Mouse (Mus musculus) Patski (cell line): Measurements from ENCODE around the gene Fam114a1. TPM values are rescaled to one million over a fixed set of nuclear protein-coding genes. Genes with fewer than 3 reads are reported as not detected.

ENCODE experiments used
- ATAC-seq: fragments of 100-300 bp; one replicate; pipeline ENCODE4 v1.8.0; 2021
- CTCF ChIA-PET: fragments of 350-600 bp; sonication (Branson Sonifier 250); formaldehyde crosslinking; loops from one replicate; lab custom pipeline; 2022; ENCODE audit warnings: inconsistent platforms; lab: Charles Lee
- POLR2A ChIA-PET: fragments of 350-600 bp; sonication (Branson Sonifier 250); formaldehyde crosslinking; loops from one replicate; lab custom pipeline; 2022; ENCODE audit warnings: antibody characterized with exemption, inconsistent platforms; lab: Charles Lee
- DNase-seq: peaks from one replicate; pipeline ENCODE4 v3.0.0-alpha.2; 2011; ENCODE audit warnings: low read depth, low spot score
- H3K27me3 ChIP-seq: fragments of 371-371 bp; one replicate; pipeline ENCODE4 v1.5.1; 2021
- CTCF ChIP-seq: fragments of 100-300 bp; IDR thresholded peaks from one replicate; pipeline ENCODE4 v1.5.1; 2021
- in situ Hi-C: fragments of 300-500 bp; cut with MboI; formaldehyde crosslinking; loops from 3 replicates; pipeline ENCODE4 v1.11.1; 2018; ENCODE audit warnings: low pct_unique_long_range_greater_than_20kb, mixed read lengths
- polyA plus RNA-seq: library from polyadenylated mRNA; unstranded; gene quantifications from one replicate; pipeline ENCODE4 v1.2.3, GENCODE M21; 2021

Fam114a1 gene
- polyA plus RNA-seq, 1 experiment from 2014 or later, result 29.7 TPM

DNA sequence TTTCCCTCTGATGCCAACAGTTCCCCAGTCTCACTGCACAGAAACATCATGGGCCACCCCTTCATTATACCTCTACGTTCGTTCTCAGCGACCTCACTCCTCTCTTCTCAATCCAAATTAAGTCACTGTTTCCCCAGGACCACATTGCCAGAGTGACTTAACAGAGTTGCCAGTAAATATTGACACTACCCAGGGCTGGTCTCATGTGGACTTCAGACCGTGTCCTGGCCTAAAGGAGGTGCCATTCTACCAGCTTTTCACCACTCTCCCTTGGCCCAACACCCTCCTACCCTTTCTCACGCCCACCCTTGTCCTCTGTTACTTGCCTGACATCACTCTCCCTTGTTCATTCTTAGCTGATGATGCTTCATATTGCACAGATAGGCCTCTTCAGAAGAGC is 6.6 kb upstream of the Fam114a1 start:
- in situ Hi-C loops, result loop anchor here (10.0 kb wide), 1 partner anchor 458 kb away; no protein-coding TSS in a partner anchor
- no peaks in the 10 kb centered on the region for H3K27me3 ChIP-seq
- DNase-seq, result no peak
- CTCF ChIA-PET, result interaction anchor here (1.0 to 2.6 kb wide), 3 partner anchors 14 to 79 kb away, joined by 4 to 9 read pairs (median 5); no protein-coding TSS in a partner anchor
- TF ChIP-seq CTCF, result no peak
- POLR2A ChIA-PET, result no interaction called here
- ATAC-seq, result no peak

DNA sequence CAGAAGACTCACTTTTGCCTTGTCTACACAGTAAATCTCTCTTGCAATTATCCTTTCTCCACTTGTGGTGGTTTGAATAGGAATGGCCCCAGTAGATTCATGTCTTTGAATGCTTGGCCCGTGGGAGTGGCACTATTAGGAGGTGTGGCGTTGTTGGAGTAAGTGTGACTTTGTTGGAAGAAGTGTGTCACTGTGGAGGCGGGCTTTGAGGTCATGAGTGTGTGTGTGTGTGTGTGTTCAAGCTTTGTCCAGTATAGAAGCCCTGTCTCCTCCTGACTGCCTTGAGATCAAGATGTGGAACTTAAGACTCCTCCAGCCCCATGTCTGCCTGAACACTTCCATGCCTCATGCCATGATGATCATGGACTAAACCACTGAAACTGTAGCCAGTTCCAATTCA is 6.1 kb upstream of the Fam114a1 start:
- H3K27me3 ChIP-seq, result no peaks in the 10 kb centered on the region
- no peak for TF ChIP-seq CTCF
- ATAC-seq (no peak), DNase-seq (no peak)
- POLR2A ChIA-PET, result no interaction called here
- CTCF ChIA-PET, result interaction anchor here (1.0 to 2.6 kb wide), 4 partner anchors 14 to 86 kb away, joined by 3 to 9 read pairs (median 4); no protein-coding TSS in a partner anchor
- in situ Hi-C loops, result loop anchor here (10.0 kb wide), 1 partner anchor 459 kb away; no protein-coding TSS in a partner anchor

DNA sequence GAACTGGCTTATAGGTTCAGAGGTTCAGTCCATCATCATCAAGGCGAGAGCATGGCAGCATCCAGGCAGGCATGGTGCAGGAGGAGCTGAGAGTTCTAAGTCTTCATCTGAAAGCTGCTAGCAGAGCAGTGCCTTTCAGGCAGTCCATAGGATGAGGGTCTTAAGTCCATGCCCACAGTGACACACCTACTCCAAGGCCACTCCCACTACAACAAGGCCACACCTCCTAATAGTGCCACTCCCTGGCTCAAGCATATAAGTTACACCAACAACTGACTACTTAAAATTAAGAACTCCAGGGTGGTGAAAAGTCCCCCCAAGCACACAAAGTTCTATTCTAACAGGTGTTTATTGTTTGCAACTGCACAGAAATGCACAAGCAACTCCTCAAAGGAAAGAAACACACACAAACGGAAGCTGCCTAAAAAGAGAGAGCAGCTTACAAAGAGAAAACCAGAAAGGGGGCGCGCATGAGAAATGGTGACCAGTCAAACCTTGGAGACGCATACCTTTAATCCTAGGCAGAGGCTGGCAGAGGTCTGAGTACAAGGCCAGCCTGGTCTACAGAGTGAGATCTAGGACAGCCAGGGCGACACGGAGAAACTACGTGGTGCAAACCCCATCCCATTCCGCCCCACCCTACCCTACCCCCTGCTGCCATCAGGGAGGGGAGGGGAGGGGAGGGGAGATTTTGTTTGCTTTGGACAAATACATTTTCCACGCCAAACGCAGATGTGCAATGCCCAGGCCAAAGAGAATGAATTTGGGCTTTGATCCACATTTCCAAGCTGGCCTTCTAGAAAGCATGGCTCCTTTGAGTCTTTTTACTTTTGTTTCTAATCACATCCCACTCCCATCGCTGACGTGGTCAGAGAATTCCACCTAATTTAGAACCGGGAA is 660 bp upstream of the Fam114a1 start:
- ChIA-PET POLR2A (no interaction called here), CTCF (interaction anchor here (1.0 kb wide), 1 partner anchor 15 kb away, joined by 3 read pairs; no protein-coding TSS in a partner anchor)
- in situ Hi-C loops, result loop anchor here (10.0 kb wide), 1 partner anchor 464 kb away; no protein-coding TSS in a partner anchor
- DNase-seq (no peak), ATAC-seq (peak; percentile 34)
- no peak for TF ChIP-seq CTCF
- no peaks in the 10 kb centered on the region for H3K27me3 ChIP-seq

DNA sequence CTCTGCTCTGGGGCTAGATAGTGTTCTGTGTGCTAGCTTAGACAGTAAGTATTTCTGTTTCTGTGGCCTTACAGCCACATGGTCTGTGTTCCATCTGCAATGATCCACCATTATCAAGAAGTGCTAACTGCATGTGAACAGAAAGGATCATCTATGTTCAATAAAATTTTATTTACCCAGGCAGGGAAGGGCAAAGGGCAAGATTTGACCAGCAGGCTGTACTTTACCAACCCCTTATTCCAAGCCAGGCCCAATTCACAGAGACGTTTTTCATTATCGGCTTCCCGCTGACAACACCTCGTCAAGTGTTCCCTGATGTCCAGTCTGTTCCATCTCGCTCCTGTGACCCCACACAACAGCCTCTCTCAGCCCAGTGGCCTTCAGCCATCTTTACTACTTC is 5.2 kb downstream of the Fam114a1 start:
- ATAC-seq (no peak), DNase-seq (no peak)
- TF ChIP-seq CTCF, result no peak
- in situ Hi-C loops, result no loop called here
- H3K27me3 ChIP-seq, result no peaks in the 10 kb centered on the region
- CTCF ChIA-PET, result interaction anchor here (1.5 kb wide), 1 partner anchor 10 kb away, joined by 4 read pairs; no protein-coding TSS in a partner anchor
- POLR2A ChIA-PET, result no interaction called here

DNA sequence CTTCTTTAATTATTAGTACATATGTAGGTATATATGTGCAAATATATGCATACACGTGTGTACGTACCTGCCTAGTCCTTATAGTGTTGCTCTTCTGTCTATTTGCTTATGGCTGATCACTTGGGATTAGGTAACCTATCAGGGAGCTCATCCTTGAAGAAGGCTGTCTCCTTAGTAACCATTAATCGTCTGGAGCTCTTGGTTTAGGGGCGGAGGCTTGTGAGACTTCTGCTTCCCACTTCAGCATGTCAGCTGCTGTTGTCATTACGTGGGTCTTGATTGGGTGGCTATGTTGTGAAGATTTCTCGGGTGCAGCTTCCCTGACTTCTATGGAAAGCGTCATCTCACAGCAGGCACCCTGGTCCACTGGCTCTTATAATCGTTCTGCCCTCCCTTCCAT is 7.3 kb downstream of the Fam114a1 start:
- ATAC-seq (no peak), DNase-seq (no peak)
- ChIA-PET POLR2A (no interaction called here), CTCF (interaction anchor here (1.0 to 1.8 kb wide), 3 partner anchors 10 to 29 kb away, joined by 3 to 9 read pairs (median 6); no protein-coding TSS in a partner anchor)
- H3K27me3 ChIP-seq, result no peaks in the 10 kb centered on the region
- in situ Hi-C loops, result no loop called here
- TF ChIP-seq CTCF, result no peak

DNA sequence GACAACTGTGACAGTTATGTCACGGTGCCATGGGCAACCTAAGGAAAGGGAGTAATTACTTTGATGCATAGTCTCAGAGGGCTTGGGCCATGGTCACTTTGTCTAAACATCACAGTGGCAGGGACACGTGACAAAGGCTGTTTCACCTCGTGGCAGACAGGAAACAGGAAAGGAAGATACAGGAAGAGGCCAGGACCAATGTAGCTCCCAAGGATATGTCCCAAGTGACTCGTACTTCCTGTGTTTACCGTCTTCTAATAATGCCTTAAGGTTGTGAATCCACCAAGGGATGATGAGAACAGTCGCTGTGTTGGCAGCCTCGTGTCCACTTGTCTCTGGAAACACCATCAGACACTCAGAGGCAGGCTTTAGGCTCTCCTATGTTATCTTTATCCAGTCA is 16.1 kb downstream of the Fam114a1 start:
- no peaks in the 10 kb centered on the region for H3K27me3 ChIP-seq
- ChIA-PET POLR2A (interaction anchor here (0.8 kb wide), 1 partner anchor 162 kb away, joined by 3 read pairs; no protein-coding TSS in a partner anchor), CTCF (interaction anchor here (1.0 kb wide), 1 partner anchor 15 kb away, joined by 3 read pairs; no protein-coding TSS in a partner anchor)
- ATAC-seq (no peak), DNase-seq (no peak)
- no peak for TF ChIP-seq CTCF
- in situ Hi-C loops, result no loop called here

DNA sequence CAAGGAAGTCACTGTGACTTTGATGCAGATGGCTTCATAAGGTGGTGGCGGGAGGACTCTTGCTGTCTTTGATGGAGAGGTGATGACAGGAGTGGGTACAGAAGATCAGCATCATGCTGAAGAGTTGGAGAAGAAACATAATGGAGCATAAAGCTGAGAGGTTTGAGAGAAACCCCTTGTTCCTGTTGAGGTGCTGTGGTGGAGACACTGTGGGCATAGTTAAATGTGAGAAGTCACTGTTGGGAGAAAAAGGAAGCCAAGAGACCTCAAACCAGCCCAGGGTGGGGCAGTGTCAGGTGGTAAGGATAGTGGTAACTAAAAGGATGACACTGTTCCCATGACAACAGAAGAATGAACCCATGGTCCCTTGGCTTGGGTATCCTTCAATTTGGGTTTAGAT is 20.1 kb downstream of the Fam114a1 start:
- ATAC-seq (no peak), DNase-seq (no peak)
- no peak for TF ChIP-seq CTCF
- CTCF ChIA-PET, result interaction anchor here (1.3 to 2.2 kb wide), 3 partner anchors 11 to 29 kb away, joined by 3 to 9 read pairs (median 3); no protein-coding TSS in a partner anchor
- POLR2A ChIA-PET, result no interaction called here
- in situ Hi-C loops, result no loop called here
- no peaks in the 10 kb centered on the region for H3K27me3 ChIP-seq

DNA sequence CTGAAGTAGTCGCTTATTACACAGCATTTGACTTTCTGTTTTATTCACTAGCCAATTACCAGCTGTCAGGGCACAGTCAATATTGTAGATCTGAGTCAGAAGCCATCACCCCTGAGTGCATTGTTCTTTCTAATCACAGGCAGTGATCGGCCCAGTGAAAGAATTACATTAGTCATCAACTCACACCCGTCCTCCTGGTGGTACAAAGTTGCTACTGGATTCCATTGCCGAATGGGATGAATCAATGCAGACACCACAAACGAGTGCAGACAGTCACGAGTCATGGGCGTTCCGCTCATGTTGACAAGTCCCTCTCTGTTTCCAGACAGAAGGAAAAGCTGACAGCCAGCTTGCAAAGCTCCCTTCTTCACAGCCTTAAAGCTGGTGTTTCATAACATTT is 22.7 kb downstream of the Fam114a1 start:
- ChIA-PET POLR2A (interaction anchor here (0.7 kb wide), 1 partner anchor 680 kb away, joined by 3 read pairs; no protein-coding TSS in a partner anchor), CTCF (interaction anchor here (0.9 to 1.9 kb wide), 3 partner anchors 10 to 32 kb away, joined by 3 read pairs; partner anchors contain the start of gene Tlr6)
- ATAC-seq (peak; percentile 69), DNase-seq (peak; percentile 76)
- in situ Hi-C loops, result no loop called here
- no peaks in the 10 kb centered on the region for H3K27me3 ChIP-seq
- peak; percentile 70 for TF ChIP-seq CTCF

DNA sequence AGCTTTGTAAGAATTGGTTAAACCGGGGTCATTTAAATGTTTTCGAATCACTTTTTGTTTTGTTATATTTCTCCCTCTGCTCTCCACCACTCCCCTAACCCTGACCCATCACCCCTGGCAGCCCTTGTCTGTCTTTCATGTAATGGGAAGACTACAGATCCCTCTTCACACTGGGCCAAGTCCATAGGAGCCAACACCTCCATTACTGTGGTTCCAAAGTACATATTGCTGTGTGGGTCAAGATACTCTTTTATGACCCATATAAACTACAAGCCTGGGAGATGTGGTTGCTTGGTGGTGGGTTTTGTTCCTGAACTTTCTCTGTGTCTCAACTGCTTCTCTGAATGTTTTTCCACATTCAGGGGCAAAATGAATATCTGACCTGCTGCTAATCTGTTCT is 25.5 kb downstream of the Fam114a1 start:
- in situ Hi-C loops, result no loop called here
- no peaks in the 10 kb centered on the region for H3K27me3 ChIP-seq
- DNase-seq (no peak), ATAC-seq (no peak)
- TF ChIP-seq CTCF, result no peak
- ChIA-PET POLR2A (interaction anchor here (0.6 kb wide), 1 partner anchor 360 kb away, joined by 3 read pairs; no protein-coding TSS in a partner anchor), CTCF (no interaction called here)
